Mouse (Mus musculus) testis, adult 2 months (tissue): ENCODE measurements around the gene Senp2. TPM values are rescaled to one million over a fixed set of nuclear protein-coding genes. Genes with fewer than 3 reads are reported as not detected.

ENCODE experiments used
- H3K27ac ChIP-seq: fragments of 200-500 bp; 2 replicates; pipeline ENCODE4 v1.5.1; 2012; ENCODE audit warnings: low read depth, low read length; ENCODE audit not compliant: control insufficient read depth, insufficient read depth
- H3K27me3 ChIP-seq: fragments of 200-500 bp; 2 replicates; pipeline ENCODE4 v1.6.1; 2012; ENCODE audit warnings: mild to moderate bottlenecking, low read length, moderate library complexity; ENCODE audit not compliant: control insufficient read depth, insufficient read depth
- H3K36me3 ChIP-seq: fragments of 200-500 bp; 2 replicates; pipeline ENCODE4 v1.6.1; 2012; ENCODE audit warnings: mild to moderate bottlenecking, low read length; ENCODE audit not compliant: control insufficient read depth, insufficient read depth
- H3K4me1 ChIP-seq: fragments of 200-500 bp; 2 replicates; pipeline ENCODE4 v1.6.1; 2012; ENCODE audit warnings: low read length; ENCODE audit not compliant: control insufficient read depth, insufficient read depth
- H3K4me3 ChIP-seq: fragments of 200-500 bp; 2 replicates; pipeline ENCODE4 v1.5.1; 2012; ENCODE audit warnings: low read depth, mild to moderate bottlenecking, low read length, moderate library complexity, mixed read lengths; ENCODE audit not compliant: control insufficient read depth
- CTCF ChIP-seq: fragments of 200-500 bp; IDR thresholded peaks from 2 replicates; pipeline ENCODE4 v1.5.1; 2012; ENCODE audit warnings: low read depth, mild to moderate bottlenecking, inconsistent platforms, low read length, moderate library complexity; ENCODE audit not compliant: control insufficient read depth, insufficient read depth, insufficient replicate concordance
- POLR2A ChIP-seq: fragments of 200-500 bp; IDR thresholded peaks from 2 replicates; pipeline ENCODE4 v1.6.1; 2012; ENCODE audit warnings: low read depth, mild to moderate bottlenecking, inconsistent platforms, low read length, moderate library complexity; ENCODE audit not compliant: control insufficient read depth
- polyA plus RNA-seq: library from polyadenylated mRNA; depleted of rRNA; stranded (reverse); fragments of >200 nt; gene quantifications from 2 replicates; pipeline ENCODE4 v1.2.3, GENCODE M21; 2012

The Senp2 gene
- polyA plus RNA-seq, 1 experiment, result 106 TPM

GRCm38 (mm10) chr16:22046739-22047366, 37.6 kb downstream of the Senp2 start:
- H3K4me3 ChIP-seq, result no peak overlapping the region
- no peak overlapping the region for H3K27ac ChIP-seq
- no peaks in the 10 kb centered on the region for H3K27me3 ChIP-seq
- peaks cover 2% of the 10 kb centered on the region for H3K36me3 ChIP-seq
- H3K4me1 ChIP-seq, result no peaks in the 10 kb centered on the region
- no peak for TF ChIP-seq POLR2A
- TF ChIP-seq CTCF, result no peak

- peak overlapping the region; percentile 75 for H3K4me3 ChIP-seq
- TF ChIP-seq POLR2A (peak; percentile 77; the same call in 1 of the 2 replicates), CTCF (no peak)
- H3K27me3 ChIP-seq, result no peaks in the 10 kb centered on the region
Measured at GRCm38 (mm10) chr16:22053411-22053810, 44.1 kb downstream of the Senp2 start.

GRCm38 (mm10) chr16:22057498-22057897, 48.2 kb downstream of the Senp2 start:
- Histone ChIP-seq H3K4me1 (no peaks in the 10 kb centered on the region), H3K36me3 (no peaks in the 10 kb centered on the region), H3K4me3 (no peak overlapping the region), H3K27me3 (no peaks in the 10 kb centered on the region), H3K27ac (no peak overlapping the region)
- no peak for TF ChIP-seq CTCF
- TF ChIP-seq POLR2A, result no peak

More at GRCm38 (mm10) chr16:22053411-22053810, 44.1 kb downstream of the Senp2 start:
- peak overlapping the region; percentile 50 for H3K27ac ChIP-seq
- H3K4me1 ChIP-seq, result no peaks in the 10 kb centered on the region
- H3K36me3 ChIP-seq, result no peaks in the 10 kb centered on the region

GRCm38 (mm10) chr16:22058871-22059270, 49.6 kb downstream of the Senp2 start:
- Histone ChIP-seq H3K27ac (no peak overlapping the region), H3K36me3 (no peaks in the 10 kb centered on the region), H3K27me3 (no peaks in the 10 kb centered on the region), H3K4me3 (no peak overlapping the region), H3K4me1 (no peaks in the 10 kb centered on the region)
- TF ChIP-seq POLR2A, result no peak
- no peak for TF ChIP-seq CTCF

GRCm38 (mm10) chr16:22060416-22060815, 51.1 kb downstream of the Senp2 start:
- TF ChIP-seq CTCF (no peak), POLR2A (no peak)
- Histone ChIP-seq H3K4me3 (no peak overlapping the region), H3K27me3 (no peaks in the 10 kb centered on the region), H3K4me1 (no peaks in the 10 kb centered on the region), H3K36me3 (no peaks in the 10 kb centered on the region), H3K27ac (no peak overlapping the region)

GRCm38 (mm10) chr16:22061555-22062160, 52.4 kb downstream of the Senp2 start:
- Histone ChIP-seq H3K4me1 (no peaks in the 10 kb centered on the region), H3K36me3 (no peaks in the 10 kb centered on the region), H3K4me3 (no peak overlapping the region), H3K27ac (no peak overlapping the region), H3K27me3 (no peaks in the 10 kb centered on the region)
- no peak for TF ChIP-seq POLR2A
- TF ChIP-seq CTCF, result no peak

- Histone ChIP-seq H3K27ac (no peak overlapping the region), H3K36me3 (no peaks in the 10 kb centered on the region), H3K27me3 (no peaks in the 10 kb centered on the region), H3K4me3 (no peak overlapping the region), H3K4me1 (no peaks in the 10 kb centered on the region)
- TF ChIP-seq CTCF (no peak), POLR2A (no peak)
Measured at GRCm38 (mm10) chr16:22062284-22062683, 53.0 kb downstream of the Senp2 start.
